Mouse (Mus musculus) c-Kit-positive CD71-positive TER-119-positive erythroid progenitor cells, embryonic 14.5 days (primary cell): Measurements from ENCODE around the gene Platr17.
A peak's percentile ranks its signal among the peaks of the same experiment; 100 is the strongest.
"Not testable (repeated sequence)": the region's sequence is repeated elsewhere in the genome, so short reads cannot be mapped to it uniquely, and the experiment has no call there.

Experiments
- DNase-seq: peaks from one replicate; pipeline ENCODE4 v3.0.0-alpha.2; 2013; ENCODE audit warnings: low spot score

The Platr17 gene

GRCm38 (mm10) chr17:33902491-33902890 is 2.4 kb upstream of the Platr17 start:
- peak; percentile 35 for DNase-seq

GRCm38 (mm10) chr17:33903911-33904651 is 854 bp upstream of the Platr17 start:
- not testable (repeated sequence) for DNase-seq

- no peak for DNase-seq
These were observed 3.6 kb downstream of the Platr17 start for GRCm38 (mm10) chr17:33908331-33909076.

GRCm38 (mm10) chr17:33909077-33909868 is 4.3 kb downstream of the Platr17 start, which contains the start of gene Daxx:
Gene Daxx (plus strand): TSS chr17:33909414.
- DNase-seq: peak; percentile 94

- peak; percentile 36 for DNase-seq
These were observed 4.9 kb downstream of the Platr17 start for GRCm38 (mm10) chr17:33909869-33910250.

- DNase-seq: no peak
These were observed 5.6 kb downstream of the Platr17 start for GRCm38 (mm10) chr17:33910346-33911051.

- no peak for DNase-seq
These were observed 6.3 kb downstream of the Platr17 start for GRCm38 (mm10) chr17:33911052-33911812.

GRCm38 (mm10) chr17:33911813-33912414 is 7.0 kb downstream of the Platr17 start:
- DNase-seq: no peak

GRCm38 (mm10) chr17:33913264-33913663 is 8.3 kb downstream of the Platr17 start:
- DNase-seq: no peak

GRCm38 (mm10) chr17:33913905-33914304 is 9.0 kb downstream of the Platr17 start:
- no peak for DNase-seq

- peak; percentile 32 for DNase-seq
These were observed 10.0 kb downstream of the Platr17 start for GRCm38 (mm10) chr17:33914969-33915391.

- peak; percentile 97 for DNase-seq
These were observed 10.8 kb downstream of the Platr17 start, which contains the start of the genes Tapbp and Zbtb22 for GRCm38 (mm10) chr17:33915671-33916250. Gene Tapbp (plus strand): TSS chr17:33915899. Gene Zbtb22 (plus strand): TSS chr17:33915904.

GRCm38 (mm10) chr17:33916294-33916693 is 11.4 kb downstream of the Platr17 start:
- DNase-seq: no peak

GRCm38 (mm10) chr17:33916847-33917655 is 12.1 kb downstream of the Platr17 start:
- no peak for DNase-seq

GRCm38 (mm10) chr17:33917656-33918292 is 12.8 kb downstream of the Platr17 start:
- DNase-seq: no peak

- DNase-seq: peak; percentile 54
These were observed 13.6 kb downstream of the Platr17 start for GRCm38 (mm10) chr17:33918293-33919203.
